In the genomic region with DNA sequence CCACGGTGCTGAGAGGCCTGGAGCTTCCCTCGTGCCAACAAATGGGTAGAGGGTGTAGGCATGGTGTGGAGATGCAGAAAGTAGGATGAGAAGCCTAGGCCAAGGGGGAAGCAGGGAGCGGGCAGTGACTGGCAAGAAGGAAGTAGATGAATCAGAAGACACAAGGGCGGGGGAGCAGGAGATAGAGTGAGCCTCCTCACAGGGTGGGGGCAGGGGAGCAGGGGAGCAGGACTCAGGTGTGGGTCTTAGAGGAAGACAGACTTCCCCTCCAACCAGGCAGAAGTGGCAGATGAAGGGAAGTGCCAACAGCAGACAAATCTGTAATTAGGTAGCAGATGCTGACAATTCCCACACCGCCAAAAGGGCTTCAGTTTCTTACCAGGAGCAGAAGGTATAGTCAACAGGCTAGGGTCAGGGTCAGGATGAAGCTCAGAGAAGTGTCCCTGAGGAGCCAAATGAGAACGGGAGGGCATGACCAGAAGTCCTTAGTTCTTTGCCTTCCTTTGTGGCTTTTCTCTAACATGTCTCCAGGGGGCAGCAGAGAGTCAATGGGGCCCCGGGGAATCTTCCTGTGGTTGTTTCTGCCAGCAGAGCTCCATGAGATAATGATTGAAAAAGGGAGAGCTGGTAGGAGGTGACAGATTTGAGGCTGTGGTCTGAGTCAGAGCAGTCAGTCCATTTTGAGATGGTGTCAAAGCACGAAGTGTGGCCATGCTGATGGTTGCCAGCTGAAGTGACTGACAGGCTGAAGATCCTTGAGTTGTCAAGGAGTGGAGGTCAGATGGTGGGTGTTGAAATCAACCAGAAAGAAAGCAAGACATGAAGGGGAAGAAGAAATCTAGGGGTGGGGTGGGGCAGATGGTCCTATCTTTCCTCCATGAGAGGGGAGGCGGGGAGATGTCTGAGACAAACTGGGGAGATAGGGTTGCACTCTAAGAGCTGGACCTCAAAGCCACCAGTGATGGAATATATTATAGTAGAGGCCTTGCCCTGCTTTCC, we compare ENCODE assay signal across 9 mouse cellular contexts. TPM values are rescaled to one million over a fixed set of nuclear protein-coding genes. Genes with fewer than 3 reads are reported as not detected.
DNase-seq lines count a peak whose midpoint lies in the region; ATAC-seq lines count a peak whose summit lies in the region.
"Had no signal": no experiment of that assay in that cellular context is flagged by ENCODE, and none has a peak within 500 bp of the region (broad histone marks: within the 10 kb centered on the region; RNA-seq: fewer than 3 reads in every experiment).

No protein-coding gene starts in this region.

- H3K27me3 ChIP-seq in midbrain, embryonic 11.5 days (ENCODE audit: control insufficient read depth, insufficient read depth, low read length), result no peaks in the 10 kb centered on the region
- H3K27me3 ChIP-seq in midbrain, embryonic 15.5 days (replicated peaks), result no peaks in the 10 kb centered on the region
- H3K27me3 ChIP-seq in limb, embryonic 11.5 days (ENCODE audit: control insufficient read depth, insufficient read depth, low read length), result no peaks in the 10 kb centered on the region
- H3K27me3 ChIP-seq: heart, embryonic 13.5 days had no signal

- 67% methylated on average over 9 of the region's 9 CpGs for WGBS in midbrain, embryonic 11.5 days
- WGBS in midbrain, embryonic 15.5 days, result 67% methylated on average over 9 of the region's 9 CpGs
- WGBS in limb, embryonic 11.5 days, result 66% methylated on average over 9 of the region's 9 CpGs

- H3K9ac ChIP-seq in midbrain, embryonic 11.5 days (ENCODE audit: low read length), result no peak overlapping the region
- H3K9ac ChIP-seq in midbrain, embryonic 15.5 days, result no peak overlapping the region
- H3K9ac ChIP-seq in limb, embryonic 11.5 days (ENCODE audit: low read length), result no peak overlapping the region

- no peaks in the 10 kb centered on the region for H3K9me3 ChIP-seq in midbrain, embryonic 11.5 days (ENCODE audit: control insufficient read depth, low read length)
- no peaks in the 10 kb centered on the region for H3K9me3 ChIP-seq in midbrain, embryonic 15.5 days
- H3K9me3 ChIP-seq in limb, embryonic 11.5 days (ENCODE audit: control insufficient read depth, low read length), result no peaks in the 10 kb centered on the region
- H3K9me3 ChIP-seq: heart, embryonic 13.5 days had no signal

- H3K36me3 ChIP-seq in midbrain, embryonic 11.5 days (ENCODE audit: control insufficient read depth, insufficient read depth, low read length), result 0 out of 2 replicates have a peak, but pooled peaks cover 4% of the 10 kb centered on the region
- no peaks in the 10 kb centered on the region for H3K36me3 ChIP-seq in midbrain, embryonic 15.5 days (replicated peaks)
- peaks cover 19% of the 10 kb centered on the region; the same call in 1 of the 2 replicates for H3K36me3 ChIP-seq in limb, embryonic 11.5 days (ENCODE audit: control insufficient read depth, insufficient read depth, low read length)

- H3K27ac ChIP-seq in midbrain, embryonic 11.5 days (ENCODE audit: low read depth, low read length), result no peak overlapping the region
- H3K27ac ChIP-seq in midbrain, embryonic 15.5 days, result no peak overlapping the region
- H3K27ac ChIP-seq in limb, embryonic 11.5 days (replicated peaks; ENCODE audit: low read depth, low read length), result no peak overlapping the region
- H3K27ac ChIP-seq: heart, embryonic 13.5 days had no signal

- no peak for ATAC-seq in midbrain, embryonic 11.5 days (ENCODE audit: low FRiP score)
- no peak for ATAC-seq in midbrain, embryonic 15.5 days (replicated peaks)
- peak; percentile 84 for ATAC-seq in erythroblast, adult 5-6 weeks (replicated peaks; ENCODE audit: low FRiP score, poor library complexity, severe bottlenecking)
- ATAC-seq in limb, embryonic 11.5 days (ENCODE audit: insufficient number of reproducible peaks, low FRiP score, low TSS enrichment, low read depth), result no peak

- no peak overlapping the region for H3K4me2 ChIP-seq in midbrain, embryonic 11.5 days
- H3K4me2 ChIP-seq in midbrain, embryonic 15.5 days, result no peak overlapping the region
- no peak overlapping the region for H3K4me2 ChIP-seq in limb, embryonic 11.5 days (ENCODE audit: low read depth, severe bottlenecking)
- H3K4me2 ChIP-seq: heart, embryonic 13.5 days had no signal

- no peaks in the 10 kb centered on the region for H3K4me1 ChIP-seq in midbrain, embryonic 11.5 days (ENCODE audit: control insufficient read depth, insufficient read depth, low read length)
- no peaks in the 10 kb centered on the region for H3K4me1 ChIP-seq in midbrain, embryonic 15.5 days
- no peaks in the 10 kb centered on the region for H3K4me1 ChIP-seq in limb, embryonic 11.5 days (ENCODE audit: control insufficient read depth, insufficient read depth, low read length)

- H3K4me3 ChIP-seq in midbrain, embryonic 11.5 days (ENCODE audit: low read depth, low read length), result no peak overlapping the region
- H3K4me3 ChIP-seq in midbrain, embryonic 15.5 days, result no peak overlapping the region
- no peak overlapping the region for H3K4me3 ChIP-seq in limb, embryonic 11.5 days (ENCODE audit: low read depth, low read length)
- H3K4me3 ChIP-seq: heart, embryonic 13.5 days had no signal

- DNase-seq in cerebellum, adult 18-20 months, result peak; percentile 38 to 56
- no peak for DNase-seq in cerebellum, adult 11-12 months
- DNase-seq in midbrain, embryonic 11.5 days (ENCODE audit: low spot score, missing footprints), result peak; percentile 87
- DNase-seq in adrenal gland, adult 2 months, result peak; percentile 67
- peak; percentile 65 for DNase-seq in limb, embryonic 11.5 days (ENCODE audit: low spot score)
- peak; percentile 76 for DNase-seq in retina, postnatal 1 day

RNA-seq across cellular contexts. Expression of gene Islr2, which starts 22.1 kb away (rescaled TPM):
- 18.7 and 19.6 TPM in 2 replicates for polyA plus RNA-seq in midbrain, embryonic 11.5 days (2014; fragmentation: Nextera tagmentation; extraction: Ambion mirVana)
- polyA plus RNA-seq in midbrain, embryonic 15.5 days (2015; fragmentation: Nextera tagmentation; extraction: Ambion mirVana), result 44.4 and 55.1 TPM in 2 replicates
- total RNA-seq in adrenal gland, adult 2 months (2021), result 1 to 10 TPM; 1.5 to 2.0 TPM
- polyA plus RNA-seq in adrenal gland, adult 2 months (2012; rRNA removed), result 1.3 and 2.0 TPM in 2 replicates
- total RNA-seq in erythroblast, adult 5-6 weeks (2015; ENCODE audit: low replicate concordance), result not detected in 2 replicates
- total RNA-seq in erythroblast, adult 5-6 weeks (2017; ENCODE audit: low replicate concordance), result not detected in 2 replicates
- polyA plus RNA-seq in limb, embryonic 11.5 days (2014; fragmentation: Nextera tagmentation; extraction: Ambion mirVana), result 0.48 and 0.60 TPM in 2 replicates

RNA-seq across cellular contexts. Expression of gene Islr, which starts 22.1 kb away (rescaled TPM):
- polyA plus RNA-seq in midbrain, embryonic 11.5 days (2014; fragmentation: Nextera tagmentation; extraction: Ambion mirVana), result 13.0 and 13.9 TPM in 2 replicates
- 36.1 and 46.9 TPM in 2 replicates for polyA plus RNA-seq in midbrain, embryonic 15.5 days (2015; fragmentation: Nextera tagmentation; extraction: Ambion mirVana)
- total RNA-seq in adrenal gland, adult 2 months (2021), result 10 to 100 TPM; 23.5 to 30.9 TPM
- 93.8 and 107 TPM in 2 replicates for polyA plus RNA-seq in adrenal gland, adult 2 months (2012; rRNA removed)
- 0.63 TPM in 1 of 2 replicates, not detected in the other for total RNA-seq in erythroblast, adult 5-6 weeks (2015; ENCODE audit: low replicate concordance)
- not detected in 2 replicates for total RNA-seq in erythroblast, adult 5-6 weeks (2017; ENCODE audit: low replicate concordance)
- polyA plus RNA-seq in limb, embryonic 11.5 days (2014; fragmentation: Nextera tagmentation; extraction: Ambion mirVana), result 30.8 and 37.6 TPM in 2 replicates

RNA-seq across cellular contexts. Expression of gene Pml, which starts 23.4 kb away (rescaled TPM):
- polyA plus RNA-seq in midbrain, embryonic 11.5 days (2014; fragmentation: Nextera tagmentation; extraction: Ambion mirVana), result 8.7 and 10.1 TPM in 2 replicates
- 3.9 and 5.0 TPM in 2 replicates for polyA plus RNA-seq in midbrain, embryonic 15.5 days (2015; fragmentation: Nextera tagmentation; extraction: Ambion mirVana)
- total RNA-seq in adrenal gland, adult 2 months (2021), result 10 to 100 TPM; 20.8 to 28.0 TPM
- polyA plus RNA-seq in adrenal gland, adult 2 months (2012; rRNA removed), result 27.7 and 33.4 TPM in 2 replicates
- total RNA-seq in erythroblast, adult 5-6 weeks (2015; ENCODE audit: low replicate concordance), result 43.0 and 50.8 TPM in 2 replicates
- 51.6 and 69.0 TPM in 2 replicates for total RNA-seq in erythroblast, adult 5-6 weeks (2017; ENCODE audit: low replicate concordance)
- 18.7 and 19.6 TPM in 2 replicates for polyA plus RNA-seq in limb, embryonic 11.5 days (2014; fragmentation: Nextera tagmentation; extraction: Ambion mirVana)

RNA-seq across cellular contexts. Expression of gene Stoml1, which starts 26.8 kb away (rescaled TPM):
- 27.6 and 29.7 TPM in 2 replicates for polyA plus RNA-seq in midbrain, embryonic 11.5 days (2014; fragmentation: Nextera tagmentation; extraction: Ambion mirVana)
- polyA plus RNA-seq in midbrain, embryonic 15.5 days (2015; fragmentation: Nextera tagmentation; extraction: Ambion mirVana), result 136 and 140 TPM in 2 replicates
- total RNA-seq in adrenal gland, adult 2 months (2021), result 10 to 100 TPM; 13.8 to 17.2 TPM
- polyA plus RNA-seq in adrenal gland, adult 2 months (2012; rRNA removed), result 38.1 and 38.4 TPM in 2 replicates
- 1.2 and 8.6 TPM in 2 replicates for total RNA-seq in erythroblast, adult 5-6 weeks (2015; ENCODE audit: low replicate concordance)
- 2.1 and 2.3 TPM in 2 replicates for total RNA-seq in erythroblast, adult 5-6 weeks (2017; ENCODE audit: low replicate concordance)
- polyA plus RNA-seq in limb, embryonic 11.5 days (2014; fragmentation: Nextera tagmentation; extraction: Ambion mirVana), result 19.2 and 24.3 TPM in 2 replicates
